Mouse (Mus musculus): Measurements from ENCODE around the gene Tppp3. TPM values are rescaled to one million over a fixed set of nuclear protein-coding genes. Genes with fewer than 3 reads are reported as not detected.

Gene Tppp3
- total RNA-seq, 2 experiments from 2014 or later = 26.7 to 33.7 TPM

DNA sequence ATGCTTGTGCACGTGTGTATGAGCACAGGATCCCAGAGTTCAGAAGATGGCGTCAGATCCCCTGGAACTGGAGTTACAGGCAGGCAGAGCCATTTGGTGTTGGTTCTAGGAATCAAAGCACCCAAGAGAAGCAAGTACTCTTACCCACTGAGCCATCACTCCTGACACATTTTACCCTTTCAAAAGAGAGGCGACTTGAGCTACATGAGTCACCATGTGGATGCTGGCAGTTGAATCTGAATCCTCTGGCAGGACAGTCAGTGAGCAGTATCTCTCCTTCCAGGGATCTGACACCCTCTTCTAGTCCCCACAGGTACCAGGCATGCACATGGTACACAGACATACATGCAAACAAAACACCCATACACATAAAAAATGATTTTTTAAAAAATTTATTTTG is 16.8 kb upstream of the Tppp3 start:
- no peak for DNase-seq (ENCODE audit: extremely low spot score in 1 of 2, low spot score in 1 of 2)

DNA sequence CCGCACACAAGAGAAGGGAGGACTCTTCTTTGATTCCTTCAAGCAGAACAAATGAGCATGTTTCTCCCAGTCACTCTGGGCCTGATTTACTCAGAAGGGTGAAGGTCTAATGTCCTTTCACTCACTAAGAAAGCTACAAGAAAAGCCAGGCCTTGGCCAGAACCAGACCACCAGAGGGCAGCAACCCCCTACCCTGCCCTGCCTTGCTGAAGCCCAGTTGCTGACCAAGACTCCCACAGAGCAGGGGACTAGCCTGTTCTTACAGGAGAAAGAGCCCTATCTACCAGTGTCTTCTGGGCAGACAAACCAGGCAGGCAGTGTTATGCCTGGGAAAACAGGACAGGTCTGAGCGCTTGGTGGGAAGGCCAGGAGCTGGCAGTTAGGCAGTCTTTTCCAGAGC is 13.1 kb upstream of the Tppp3 start:
- no peak for DNase-seq (ENCODE audit: extremely low spot score in 1 of 2, low spot score in 1 of 2)

DNA sequence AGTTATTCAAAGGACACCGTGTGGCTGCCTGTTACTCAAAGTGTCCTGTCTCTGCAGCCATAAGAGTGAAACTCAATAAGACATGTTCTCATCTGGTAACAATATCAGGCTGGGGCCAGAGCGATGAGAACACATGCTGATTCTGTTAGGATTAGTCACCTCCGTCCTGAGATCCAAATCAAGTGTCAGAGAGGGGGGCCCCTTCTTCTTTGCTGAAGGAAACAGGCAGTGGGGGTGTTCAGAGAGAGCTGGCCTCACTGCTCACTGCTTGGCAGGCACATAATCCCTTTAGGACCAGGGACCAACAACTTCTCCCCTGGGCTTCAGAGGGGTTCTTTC is 12.7 kb upstream of the Tppp3 start:
- DNase-seq (ENCODE audit: extremely low spot score in 1 of 2, low spot score in 1 of 2) = no peak

DNA sequence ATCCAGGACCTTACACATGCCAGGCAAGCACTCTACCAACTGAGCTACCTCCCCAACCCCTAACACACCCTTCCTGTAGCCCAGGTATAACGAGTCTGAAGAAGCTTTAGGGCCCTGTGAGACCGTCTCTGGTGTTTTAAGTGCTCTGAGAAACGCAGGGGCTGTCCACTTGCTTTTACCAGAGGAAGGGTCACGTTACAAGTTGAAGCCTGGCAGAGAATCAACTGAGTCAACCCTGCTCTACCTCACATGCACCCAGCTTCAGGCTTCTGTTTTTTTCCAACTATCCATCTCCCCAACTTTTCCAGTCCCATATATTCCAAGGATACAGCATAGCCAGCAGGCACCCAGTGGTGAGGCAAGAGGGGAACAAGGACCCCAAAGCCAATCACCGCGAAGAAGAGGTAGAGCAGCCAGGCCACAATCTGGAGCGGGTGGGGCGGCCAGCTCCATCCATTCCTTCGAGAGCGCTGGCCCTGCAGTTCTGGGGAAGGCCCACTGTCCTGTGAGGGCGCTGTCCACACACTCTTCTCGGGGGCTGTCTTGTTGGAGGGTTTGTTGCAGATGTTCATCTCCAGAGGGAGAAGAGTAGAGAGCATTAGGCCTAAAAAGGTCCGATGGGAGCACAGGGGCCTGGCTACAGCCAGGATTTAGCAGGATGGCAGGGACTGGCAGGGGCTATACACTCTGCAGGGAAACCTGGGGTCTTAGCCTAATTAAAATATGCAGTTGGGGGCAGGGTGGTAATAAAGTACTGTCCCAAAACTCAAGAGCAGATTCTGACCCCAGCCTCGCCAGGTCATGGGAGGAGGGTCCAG is 12.1 kb upstream of the Tppp3 start:
- no peak for DNase-seq (ENCODE audit: extremely low spot score in 1 of 2, low spot score in 1 of 2)

DNA sequence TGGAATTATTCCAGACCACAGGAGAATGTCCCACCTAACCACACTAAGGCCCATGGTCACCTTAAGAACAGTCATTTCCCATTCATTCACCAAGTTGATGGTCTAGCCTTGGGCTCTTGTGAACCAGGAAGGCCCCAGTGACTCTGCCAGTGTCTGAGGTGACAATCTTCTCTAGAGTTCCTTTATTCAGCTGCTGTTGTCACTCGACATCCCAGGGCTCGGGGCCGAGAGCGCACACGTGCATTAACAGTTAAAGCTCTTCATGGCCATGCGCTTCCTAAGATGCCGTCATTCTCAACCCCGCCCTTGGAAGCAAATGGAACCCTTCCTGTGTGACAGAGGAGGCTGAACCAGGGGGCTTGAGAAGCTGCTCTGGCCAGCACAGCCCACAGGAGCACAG is 10.8 kb upstream of the Tppp3 start:
- no peak for DNase-seq (ENCODE audit: extremely low spot score in 1 of 2, low spot score in 1 of 2)

DNA sequence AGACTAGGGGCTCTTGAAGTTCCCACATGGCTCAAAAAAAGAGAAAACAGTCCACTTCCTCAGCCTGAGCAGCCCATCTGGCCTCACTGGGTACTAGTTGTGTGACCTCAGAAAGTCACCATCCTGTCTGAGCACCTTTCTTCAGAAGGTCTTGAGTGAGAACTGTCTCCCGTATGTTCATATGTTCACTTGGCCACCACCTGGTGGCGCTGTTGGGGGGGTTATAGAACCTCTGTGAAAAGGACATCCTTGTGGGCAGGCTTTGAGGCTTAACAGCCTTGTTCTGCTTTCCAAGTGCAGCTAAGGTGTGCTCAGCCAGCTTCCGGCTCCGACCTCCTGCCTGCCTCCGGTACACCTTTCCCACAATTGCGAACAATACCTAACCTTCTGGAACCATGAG is 10.1 kb upstream of the Tppp3 start:
- no peak for DNase-seq (ENCODE audit: extremely low spot score in 1 of 2, low spot score in 1 of 2)

DNA sequence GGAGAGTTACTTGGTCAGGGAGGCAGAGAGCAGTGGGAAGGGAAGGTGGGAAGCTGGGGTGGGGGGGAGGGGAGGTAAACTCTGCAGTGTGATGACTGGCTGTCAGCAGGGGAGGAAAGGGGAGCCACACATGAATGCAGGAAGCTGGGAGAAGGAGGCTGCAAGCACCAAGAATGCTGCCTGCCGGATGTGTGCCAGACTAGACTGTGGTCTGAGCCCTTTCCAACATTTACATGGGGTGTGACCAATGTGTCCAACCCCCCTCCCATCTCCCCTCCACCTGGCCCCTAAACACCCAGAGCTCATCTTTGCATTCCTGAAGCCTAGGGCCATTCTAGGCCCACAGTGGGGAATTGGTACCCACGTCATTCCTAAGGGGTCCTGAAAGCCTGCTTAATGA is 9.7 kb upstream of the Tppp3 start:
- DNase-seq (ENCODE audit: extremely low spot score in 1 of 2, low spot score in 1 of 2) = no peak

DNA sequence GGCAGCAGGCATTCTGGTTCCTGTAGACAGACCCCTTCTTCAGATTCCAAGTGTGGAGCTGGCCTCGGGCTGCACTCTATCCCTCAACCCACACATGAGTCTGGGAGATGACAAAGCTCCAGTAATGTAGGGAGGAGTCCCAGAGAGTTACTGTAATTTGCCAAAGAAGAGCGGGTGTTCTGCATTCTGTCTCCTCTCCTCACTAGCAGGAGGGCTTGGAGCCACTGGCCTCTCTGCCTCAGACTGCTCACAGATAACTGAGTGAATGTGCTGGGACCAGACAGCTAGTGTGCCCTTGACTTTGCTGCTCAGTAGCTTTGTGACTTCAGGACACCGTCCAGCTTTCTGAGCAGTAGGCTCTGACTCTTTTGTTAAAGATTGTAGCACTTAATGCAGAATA is 6.5 kb upstream of the Tppp3 start:
- no peak for DNase-seq (ENCODE audit: extremely low spot score in 1 of 2, low spot score in 1 of 2)

DNA sequence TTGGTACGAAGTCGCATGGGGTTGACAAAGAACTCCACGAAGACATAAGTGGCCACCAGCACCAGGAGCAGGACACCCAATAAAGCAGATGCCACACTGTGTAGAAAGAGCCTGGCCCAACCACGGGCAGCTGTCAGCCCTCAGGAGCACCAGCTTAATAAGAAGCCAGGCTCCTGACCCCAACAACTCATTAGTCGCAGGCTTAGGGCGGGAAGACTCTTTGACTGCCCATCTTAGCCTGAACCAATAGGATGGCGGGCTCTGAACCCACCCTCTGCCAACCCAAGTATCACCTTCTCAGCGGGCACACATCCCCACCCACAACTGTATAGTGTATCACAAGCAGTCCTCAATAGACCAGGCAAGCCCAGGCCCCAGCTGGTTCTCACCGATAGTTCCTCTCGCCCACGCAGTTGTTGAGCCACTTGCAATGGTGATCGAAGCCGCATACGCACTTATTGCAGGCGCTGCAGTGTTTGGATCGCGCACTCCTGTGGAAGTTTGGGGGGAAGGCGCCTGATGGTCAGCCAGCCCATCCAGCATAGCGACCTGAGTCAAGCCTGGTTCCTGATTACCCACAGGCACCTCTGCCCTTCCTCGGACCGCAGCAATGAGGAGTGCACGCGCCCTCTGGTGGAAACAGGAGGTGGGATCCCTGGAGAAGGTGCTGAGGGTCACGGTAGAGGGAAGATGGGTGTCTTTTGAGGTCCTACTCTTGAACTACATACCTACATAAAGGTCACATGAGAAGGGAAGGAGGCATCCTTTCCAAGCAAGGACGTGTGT is 5.5 kb upstream of the Tppp3 start:
- DNase-seq (ENCODE audit: extremely low spot score in 1 of 2, low spot score in 1 of 2) = peak in 1 of 2 experiments; percentile 61

DNA sequence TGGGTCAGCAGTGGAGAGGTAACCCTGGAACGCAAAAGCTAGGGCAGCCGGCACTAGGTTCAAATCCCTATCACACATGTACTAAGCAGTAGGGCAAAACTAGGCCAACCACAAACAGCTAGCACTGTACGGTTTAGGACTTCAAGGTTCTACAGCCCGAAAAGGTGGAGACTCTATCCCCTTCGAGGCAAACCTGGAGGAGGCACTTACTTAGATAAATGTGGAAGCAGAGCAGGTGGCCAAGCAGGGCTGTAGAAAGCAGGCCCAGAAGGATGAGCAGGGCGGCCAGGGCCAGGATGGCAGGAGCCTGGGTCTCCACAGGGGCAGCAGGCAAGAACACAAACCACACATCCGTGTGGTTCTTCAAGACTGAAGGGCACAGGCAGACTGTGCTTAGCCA is 4.8 kb upstream of the Tppp3 start:
- no peak for DNase-seq (ENCODE audit: extremely low spot score in 1 of 2, low spot score in 1 of 2)

DNA sequence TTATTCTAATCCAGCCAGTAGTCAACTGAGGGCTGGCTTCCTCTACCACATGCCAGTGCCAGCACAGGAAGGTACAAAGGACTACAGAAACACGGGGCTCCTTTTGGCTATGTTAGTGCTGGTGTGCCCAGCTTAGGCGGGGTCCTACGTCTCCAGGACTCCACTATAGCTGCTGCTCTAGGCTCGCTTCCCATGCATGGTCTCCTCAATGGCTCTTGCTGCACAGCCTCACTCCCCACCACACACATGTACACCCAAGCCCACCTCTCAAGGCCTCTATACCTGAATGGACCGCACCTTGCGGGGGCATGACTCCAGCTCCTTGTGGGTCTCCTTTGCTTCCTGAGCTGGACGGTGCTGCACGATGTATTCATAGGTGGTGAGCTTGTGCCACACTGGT is 4.4 kb upstream of the Tppp3 start:
- DNase-seq (ENCODE audit: extremely low spot score in 1 of 2, low spot score in 1 of 2) = no peak

DNA sequence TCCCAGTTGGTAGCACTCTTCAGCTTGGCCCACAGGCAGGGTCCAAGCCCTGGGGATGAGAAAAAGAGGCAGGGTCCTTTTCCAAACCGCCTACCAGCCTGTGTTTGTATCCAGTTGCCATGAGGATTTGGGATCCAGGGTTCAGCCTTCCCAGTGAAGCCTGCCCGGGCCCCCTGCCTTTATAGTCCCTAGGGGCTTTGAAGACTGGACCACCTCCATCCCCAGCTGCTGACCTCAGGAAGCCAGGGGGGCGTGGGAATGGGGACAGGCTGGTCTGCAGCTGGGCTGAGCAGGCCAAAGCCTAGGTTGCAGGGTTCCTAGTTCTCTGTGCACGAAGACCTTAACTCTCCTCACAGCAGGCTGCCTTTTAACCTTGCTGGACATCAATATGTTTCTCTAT is 3.9 kb upstream of the Tppp3 start:
- no peak for DNase-seq (ENCODE audit: extremely low spot score in 1 of 2, low spot score in 1 of 2)

DNA sequence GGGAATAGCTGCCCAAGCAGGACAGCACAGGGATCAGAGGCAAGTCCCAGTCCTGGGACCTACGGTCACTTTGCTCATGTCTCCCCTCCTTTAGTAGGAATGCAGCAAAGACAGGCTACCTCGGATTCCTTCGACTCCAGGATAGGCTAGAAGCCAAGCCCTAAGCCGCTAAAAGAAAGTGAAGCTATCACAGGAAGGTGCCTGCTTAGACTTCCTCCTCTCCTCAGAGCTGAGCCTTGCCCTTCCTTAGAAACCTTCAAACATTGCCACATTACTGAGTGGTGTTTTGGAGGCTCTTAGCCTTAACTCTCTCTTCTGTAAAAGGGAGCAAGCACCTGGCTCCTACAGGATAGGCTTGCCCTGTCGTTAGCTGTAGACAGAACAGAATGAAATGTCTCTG is 3.4 kb upstream of the Tppp3 start:
- no peak for DNase-seq (ENCODE audit: extremely low spot score in 1 of 2, low spot score in 1 of 2)

DNA sequence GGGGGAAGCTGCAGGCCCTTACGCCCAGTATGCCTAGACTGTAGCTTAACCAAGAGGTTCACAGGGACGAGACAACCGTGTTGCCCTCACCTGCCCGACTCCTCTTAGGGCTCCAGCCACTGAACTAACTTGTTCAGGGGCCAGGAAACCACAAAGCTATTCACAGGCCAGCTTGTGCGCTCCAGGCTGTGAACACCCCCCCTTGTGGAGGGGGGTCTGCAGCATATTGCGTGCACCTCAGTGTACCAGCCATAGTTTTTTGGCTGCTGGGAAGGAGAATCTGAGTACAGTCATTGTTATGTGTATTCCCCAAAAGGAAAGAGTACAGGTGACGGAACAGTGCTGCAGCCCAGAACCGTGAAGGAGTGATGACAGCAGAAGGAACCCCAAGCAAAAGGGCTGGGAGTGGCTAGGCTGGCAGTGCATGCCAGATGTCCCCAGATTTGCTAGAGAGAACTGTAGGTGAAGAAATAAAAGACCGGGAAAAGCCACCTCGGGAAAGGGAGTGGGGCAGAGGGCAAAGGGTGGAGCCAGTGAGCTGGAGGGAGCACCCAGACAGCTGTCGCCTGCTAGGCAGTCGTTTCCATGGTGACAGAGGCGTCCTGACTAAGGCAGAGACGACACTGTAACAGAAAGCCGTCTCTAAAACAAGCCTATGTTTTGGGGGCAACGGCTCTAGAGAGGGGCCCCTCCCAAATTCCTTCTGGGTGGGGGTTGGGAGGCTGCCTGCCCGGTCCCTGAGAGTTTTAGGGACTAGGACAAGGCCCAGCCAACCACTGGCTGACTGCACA is 2.7 kb upstream of the Tppp3 start:
- DNase-seq (ENCODE audit: extremely low spot score in 1 of 2, low spot score in 1 of 2) = no peak

DNA sequence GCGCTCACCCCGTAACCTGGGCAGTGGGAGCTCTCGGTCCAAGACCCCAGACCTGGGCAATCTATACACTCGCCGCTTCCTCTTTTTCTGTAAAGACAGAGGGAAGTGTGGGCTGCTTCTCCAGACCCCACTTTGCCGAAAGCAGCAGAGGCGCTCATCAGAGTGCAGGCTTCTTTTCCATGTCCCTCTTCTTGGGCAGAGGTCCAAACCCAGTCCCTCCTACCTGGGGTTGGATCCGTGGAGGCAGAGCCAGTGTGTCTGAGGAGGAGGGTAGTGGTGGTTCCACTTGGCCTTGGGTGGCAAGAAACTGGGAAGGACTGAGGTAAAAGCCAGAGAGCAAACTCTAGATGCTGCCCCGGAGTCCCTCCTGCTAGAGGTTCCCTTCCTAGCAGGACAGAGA is 1.7 kb upstream of the Tppp3 start:
- DNase-seq (ENCODE audit: extremely low spot score in 1 of 2, low spot score in 1 of 2) = no peak

DNA sequence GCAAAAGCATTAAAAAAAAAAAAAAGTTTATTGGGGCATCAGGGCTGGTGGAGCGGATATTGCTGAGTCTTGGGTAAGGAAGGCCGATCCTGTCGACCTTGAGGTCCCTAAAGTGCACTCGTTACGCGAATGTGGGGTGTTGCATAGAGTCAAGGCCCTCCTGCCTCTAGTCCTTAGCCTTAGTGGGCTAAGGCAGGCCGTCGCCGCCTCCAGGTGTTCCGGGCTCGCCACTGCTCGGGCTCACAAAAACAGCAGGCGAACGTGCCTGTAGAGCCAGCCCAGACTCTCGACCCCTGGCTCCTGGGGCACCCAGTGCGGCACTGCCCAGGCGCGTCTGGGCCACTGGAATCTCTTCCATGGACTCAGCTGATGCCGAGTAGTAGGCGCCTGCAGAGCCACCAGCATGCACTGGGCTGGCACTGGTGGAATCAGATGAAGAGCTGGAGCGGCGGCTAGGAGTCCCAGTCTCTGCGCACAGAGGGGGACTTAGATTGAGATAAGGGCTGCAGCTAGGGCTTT is 1.1 kb upstream of the Tppp3 start:
- DNase-seq (ENCODE audit: extremely low spot score in 1 of 2, low spot score in 1 of 2) = no peak

DNA sequence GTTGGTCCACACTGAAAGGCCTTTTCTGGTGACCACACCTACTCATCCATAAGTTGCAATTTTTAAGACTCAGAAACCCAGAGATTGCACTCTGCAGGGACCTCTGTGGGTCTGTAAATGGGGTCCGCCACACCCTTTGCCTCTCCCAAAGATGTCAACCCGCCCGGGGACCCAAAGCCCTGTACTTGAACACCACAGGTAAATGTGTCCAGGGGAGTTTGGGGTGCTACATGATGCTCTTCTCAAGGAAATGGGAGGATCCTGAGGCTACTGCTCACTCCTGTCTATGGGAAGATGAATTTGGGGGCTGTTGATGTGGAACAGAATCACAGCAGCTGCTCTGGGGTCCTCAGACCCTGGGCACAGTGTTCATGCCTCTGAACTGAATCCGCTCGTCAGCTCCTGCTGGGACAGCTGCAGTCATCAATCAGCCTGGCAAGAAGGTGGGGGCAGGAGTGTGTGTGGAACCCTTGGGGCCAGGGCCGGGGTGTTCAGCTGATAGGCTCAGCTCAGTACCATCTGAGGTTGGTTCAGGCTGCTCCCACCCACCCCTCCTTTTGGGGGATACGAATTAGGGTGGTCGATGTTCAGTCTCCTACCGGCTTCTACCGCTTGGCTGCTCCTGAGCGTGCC is 529 bp downstream of the Tppp3 start:
- no peak for DNase-seq (ENCODE audit: extremely low spot score in 1 of 2, low spot score in 1 of 2)

DNA sequence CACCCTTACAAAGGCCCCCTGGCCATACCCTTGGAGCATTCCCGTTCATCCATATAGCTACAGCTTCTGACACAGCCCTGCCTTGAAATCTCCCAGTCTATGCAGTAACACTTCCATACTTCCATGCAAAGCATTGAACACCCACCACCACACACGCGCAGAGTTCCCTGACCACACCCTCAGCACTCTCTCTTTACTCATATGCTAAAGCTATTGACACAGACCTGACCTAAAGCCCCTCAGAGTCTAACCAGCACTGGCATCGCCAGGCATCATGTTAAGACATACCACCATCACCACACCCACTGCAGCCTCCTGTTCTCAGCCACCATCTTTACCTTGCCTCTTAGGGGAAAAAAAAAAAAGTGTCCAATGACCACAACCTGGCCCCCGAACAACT is 1.1 kb downstream of the Tppp3 start:
- DNase-seq (ENCODE audit: extremely low spot score in 1 of 2, low spot score in 1 of 2) = no peak

DNA sequence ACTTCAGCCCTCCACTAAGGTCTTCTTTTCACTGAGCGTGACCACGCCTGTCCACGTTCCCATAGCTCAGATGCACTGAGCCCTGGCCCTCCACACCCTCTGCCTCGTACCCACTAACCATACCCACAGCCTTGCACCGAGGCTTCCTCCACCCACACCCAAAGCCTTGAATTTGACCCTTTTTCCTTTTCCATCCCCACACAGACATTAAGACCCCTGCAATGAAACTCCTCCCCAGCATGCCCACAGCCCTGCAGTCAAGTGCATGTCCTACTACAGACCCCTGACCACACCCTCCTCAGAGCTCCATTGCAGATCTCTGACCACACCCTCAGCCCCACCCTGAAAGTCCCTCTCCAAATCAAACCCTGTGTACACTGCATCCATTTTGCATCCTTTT is 1.5 kb downstream of the Tppp3 start:
- no peak for DNase-seq (ENCODE audit: extremely low spot score in 1 of 2, low spot score in 1 of 2)

DNA sequence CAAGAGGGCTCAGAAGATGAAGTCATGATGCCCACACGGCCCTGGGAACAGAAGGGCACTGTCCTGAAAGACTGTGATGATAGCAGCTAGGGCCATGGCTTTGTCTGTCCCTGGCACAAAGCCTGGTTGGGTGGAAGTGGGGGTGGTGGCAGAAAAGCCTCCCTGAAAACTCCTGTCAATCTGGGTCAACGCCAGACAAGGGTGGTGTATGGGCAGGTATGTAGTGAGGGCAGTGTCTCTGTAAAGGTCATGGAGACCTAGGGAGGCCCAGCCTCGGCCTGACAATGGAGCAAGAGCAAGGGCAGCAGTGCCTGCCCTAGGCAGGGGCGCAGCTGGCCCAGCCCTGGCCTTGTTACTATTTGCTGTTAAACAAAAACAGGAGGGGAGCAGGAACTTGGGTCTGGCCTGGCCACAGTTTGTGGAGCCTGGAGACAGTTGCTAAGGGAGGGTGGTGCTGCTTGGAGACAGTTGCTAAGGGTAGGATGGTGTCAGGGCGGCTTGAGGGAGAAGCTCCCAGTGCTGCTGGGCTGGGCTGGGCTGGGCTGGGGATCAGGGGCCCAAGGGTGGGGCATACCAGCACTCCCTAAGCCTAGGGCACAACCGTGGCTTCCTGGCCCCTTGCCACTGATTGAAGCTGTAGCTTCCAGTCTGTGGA is 2.2 kb downstream of the Tppp3 start:
- DNase-seq (ENCODE audit: extremely low spot score in 1 of 2, low spot score in 1 of 2) = no peak
